Mouse (Mus musculus) cerebellum, postnatal 14 days (tissue): ENCODE data around the gene Rasgef1a.

Source experiments
- DNase-seq, 2 experiments: peaks; one replicate each; pipeline ENCODE4 v3.0.0; 2021; ENCODE audit warnings: mixed read lengths in 2 of 2

The Rasgef1a gene

DNA sequence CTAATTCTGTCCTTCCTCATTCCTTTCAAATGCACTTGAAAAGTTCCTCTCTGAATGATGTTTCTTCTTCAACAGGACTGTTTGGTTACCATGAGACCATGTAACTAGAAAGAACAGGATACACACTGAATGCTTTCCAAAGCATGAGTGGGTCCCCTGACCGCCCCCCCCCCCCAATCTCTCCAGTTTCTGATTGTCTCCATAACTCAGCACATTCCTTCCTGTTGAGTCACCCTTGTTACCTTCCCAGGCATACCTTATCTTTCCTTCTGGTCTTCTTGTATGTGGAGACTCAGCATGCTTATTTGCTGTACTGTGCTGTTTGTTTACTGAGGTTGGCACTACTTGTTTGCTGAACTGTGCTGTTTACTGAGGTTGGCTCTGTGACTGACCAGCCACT is 20.2 kb downstream of the Rasgef1a start:
- no peak for DNase-seq

DNA sequence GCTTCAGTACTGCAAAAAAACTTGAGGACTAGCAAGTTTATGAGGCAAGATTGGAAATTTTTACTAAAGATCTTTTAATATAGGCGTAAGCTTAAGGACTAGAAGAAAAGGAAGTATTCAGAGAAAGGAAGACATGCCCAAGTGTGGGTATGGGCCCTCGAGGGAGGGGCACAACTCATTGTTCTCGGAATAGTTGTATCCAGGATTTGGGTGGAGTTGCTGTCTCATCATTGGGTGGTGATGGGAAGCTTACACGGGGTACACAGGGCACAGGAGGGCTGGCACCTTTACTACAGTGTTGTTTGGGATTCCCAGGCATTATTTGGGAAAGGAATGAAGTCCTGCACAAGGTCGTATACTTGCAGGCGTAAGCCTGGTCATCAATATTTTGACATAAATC is 24.4 kb downstream of the Rasgef1a start:
- no peak for DNase-seq

- no peak for DNase-seq
Observed at GRCm38 (mm10) chr6:118036118-118036805, 25.0 kb downstream of the Rasgef1a start.

- no peak for DNase-seq
Observed at GRCm38 (mm10) chr6:118036866-118037265, 25.6 kb downstream of the Rasgef1a start.

DNA sequence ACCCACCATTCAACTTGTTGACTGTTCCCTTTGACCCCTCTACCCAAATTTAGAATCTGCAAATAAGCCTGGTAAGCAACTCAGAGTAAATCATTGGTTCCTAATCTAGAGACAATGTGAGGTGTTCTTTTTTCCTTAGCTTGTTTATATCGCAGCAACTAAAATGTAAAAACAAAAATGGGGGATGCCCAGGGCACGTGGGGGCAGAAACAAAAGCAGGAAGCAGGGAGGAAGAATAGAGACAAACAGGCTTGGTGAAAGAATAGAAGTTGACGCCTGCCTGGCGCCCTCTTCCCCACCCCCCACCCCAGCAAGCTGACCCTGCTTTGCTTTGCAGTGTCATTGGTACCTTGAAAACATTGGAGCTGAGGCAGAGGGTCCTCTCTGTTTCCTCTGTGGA is 33.9 kb downstream of the Rasgef1a start:
- DNase-seq = no peak

GRCm38 (mm10) chr6:118045892-118046291 is 34.7 kb downstream of the Rasgef1a start:
- DNase-seq = no peak

- DNase-seq = no peak
Observed at GRCm38 (mm10) chr6:118046511-118046910, 35.3 kb downstream of the Rasgef1a start.

DNA sequence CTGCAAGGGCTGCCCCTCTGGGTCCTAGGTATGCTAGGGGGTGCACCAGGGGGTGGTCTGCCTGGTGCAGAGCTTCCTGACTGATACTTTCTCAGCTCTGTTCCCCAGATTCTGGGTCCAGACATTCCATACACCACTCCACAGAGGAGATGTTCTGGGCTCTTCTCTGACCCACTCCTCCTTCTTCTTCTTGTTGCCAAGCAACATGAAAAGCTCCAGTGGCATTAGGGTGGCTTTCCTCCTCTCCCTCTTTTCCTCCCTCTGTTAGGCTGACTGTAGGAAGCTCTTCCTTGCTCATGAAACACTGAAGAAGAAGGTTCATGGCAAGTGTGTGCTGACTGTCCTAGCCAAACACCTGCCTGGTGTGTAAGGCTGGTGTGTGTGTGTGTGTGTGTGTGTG is 35.7 kb downstream of the Rasgef1a start:
- no peak for DNase-seq

- DNase-seq = peak; percentile 58 to 65
Observed at GRCm38 (mm10) chr6:118047811-118048505, 36.7 kb downstream of the Rasgef1a start.

- no peak for DNase-seq
Observed at GRCm38 (mm10) chr6:118049776-118050175, 38.5 kb downstream of the Rasgef1a start.

GRCm38 (mm10) chr6:118051474-118051873 is 40.2 kb downstream of the Rasgef1a start:
- no peak for DNase-seq

- DNase-seq = no peak
Observed at GRCm38 (mm10) chr6:118055209-118055608, 44.0 kb downstream of the Rasgef1a start.

DNA sequence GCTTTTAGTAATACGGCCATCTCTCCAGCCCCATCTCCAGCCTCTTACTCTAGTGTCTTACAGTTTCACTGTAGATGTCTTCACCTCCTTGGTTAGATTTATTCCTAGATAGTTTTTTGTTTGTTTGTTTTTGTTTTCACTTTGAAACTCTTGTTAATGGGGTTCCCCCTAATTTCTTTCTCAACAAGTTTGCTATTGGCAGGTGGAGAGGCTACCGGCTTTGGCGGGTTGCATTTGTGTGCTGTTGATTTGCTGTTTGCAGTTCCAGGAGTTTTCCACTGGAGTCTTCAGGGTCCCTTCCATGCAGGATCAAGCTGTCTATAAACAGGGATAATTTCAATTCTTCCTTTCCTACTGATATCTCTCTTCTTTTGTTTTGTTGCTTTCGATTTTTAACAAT is 50.0 kb downstream of the Rasgef1a start:
- DNase-seq = no peak

- peak in 1 of 2 experiments; percentile 47 for DNase-seq
Observed at GRCm38 (mm10) chr6:118063266-118063665, 52.0 kb downstream of the Rasgef1a start.

GRCm38 (mm10) chr6:118064968-118065530 is 53.8 kb downstream of the Rasgef1a start:
- DNase-seq = peak; percentile 86 to 92

GRCm38 (mm10) chr6:118065837-118066198 is 54.6 kb downstream of the Rasgef1a start:
- DNase-seq = no peak

DNA sequence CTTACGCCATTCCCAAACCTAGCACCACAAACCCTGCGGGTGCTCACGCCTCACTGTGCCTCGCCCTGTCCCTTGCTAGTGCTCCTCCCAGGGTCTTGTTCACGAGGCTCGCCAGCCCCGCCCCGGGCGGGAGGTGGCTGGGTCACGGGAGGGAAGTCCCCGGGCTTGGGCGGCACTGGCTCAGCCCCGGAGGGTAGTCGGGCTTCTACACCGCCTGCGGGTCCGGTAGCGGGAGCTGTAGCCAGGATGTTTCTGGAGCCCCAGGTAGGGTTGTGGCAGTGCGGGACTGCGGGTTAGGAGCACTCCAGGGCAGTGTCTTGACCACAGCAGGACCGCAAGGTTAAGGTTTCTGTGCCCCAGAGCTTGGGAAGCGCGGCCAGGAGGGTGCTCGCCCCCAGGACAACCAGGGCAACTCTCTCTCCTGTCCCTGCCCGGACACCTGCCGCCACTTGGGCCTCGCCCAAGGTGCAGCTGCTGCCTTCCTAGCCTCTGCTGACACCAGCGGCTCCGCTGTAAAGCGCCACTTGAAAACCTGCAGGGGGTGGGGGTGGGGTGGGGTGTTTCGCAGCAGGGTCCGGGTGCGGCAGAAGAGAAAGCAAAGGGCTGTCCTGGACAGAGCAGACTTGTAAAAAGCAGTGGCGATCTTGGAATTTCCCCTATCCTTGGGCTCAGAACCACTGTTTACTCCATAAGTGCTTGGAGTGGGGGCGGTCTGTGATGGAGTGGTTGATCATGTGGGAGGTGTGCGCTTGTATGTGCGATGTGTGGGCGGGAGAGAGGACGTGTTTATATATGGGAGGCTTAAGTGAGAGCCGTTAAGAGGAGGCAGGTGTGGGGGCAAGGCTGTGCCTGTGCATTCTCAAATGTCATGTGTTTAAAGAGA is 55.2 kb downstream of the Rasgef1a start:
- DNase-seq = peak; percentile 61 to 66

DNA sequence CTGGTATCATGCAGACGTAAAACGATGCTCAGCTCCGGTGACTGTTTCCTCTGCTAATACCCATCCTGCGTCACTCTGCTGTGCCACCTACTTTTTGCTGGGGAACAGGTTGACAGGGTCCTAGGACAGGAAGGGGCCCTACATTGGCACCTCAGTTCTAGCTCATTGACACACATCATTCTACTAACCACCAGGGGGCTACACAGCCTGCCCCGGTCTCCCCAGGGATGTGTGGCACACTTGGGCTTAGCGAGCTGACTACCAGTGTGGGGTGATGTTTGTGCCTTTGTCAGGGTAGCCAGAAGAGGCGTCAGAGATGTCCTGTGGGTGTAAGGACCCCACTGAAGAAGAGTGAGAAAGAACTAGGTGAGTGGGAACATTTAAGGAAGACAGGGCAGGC is 56.5 kb downstream of the Rasgef1a start:
- DNase-seq = no peak

DNA sequence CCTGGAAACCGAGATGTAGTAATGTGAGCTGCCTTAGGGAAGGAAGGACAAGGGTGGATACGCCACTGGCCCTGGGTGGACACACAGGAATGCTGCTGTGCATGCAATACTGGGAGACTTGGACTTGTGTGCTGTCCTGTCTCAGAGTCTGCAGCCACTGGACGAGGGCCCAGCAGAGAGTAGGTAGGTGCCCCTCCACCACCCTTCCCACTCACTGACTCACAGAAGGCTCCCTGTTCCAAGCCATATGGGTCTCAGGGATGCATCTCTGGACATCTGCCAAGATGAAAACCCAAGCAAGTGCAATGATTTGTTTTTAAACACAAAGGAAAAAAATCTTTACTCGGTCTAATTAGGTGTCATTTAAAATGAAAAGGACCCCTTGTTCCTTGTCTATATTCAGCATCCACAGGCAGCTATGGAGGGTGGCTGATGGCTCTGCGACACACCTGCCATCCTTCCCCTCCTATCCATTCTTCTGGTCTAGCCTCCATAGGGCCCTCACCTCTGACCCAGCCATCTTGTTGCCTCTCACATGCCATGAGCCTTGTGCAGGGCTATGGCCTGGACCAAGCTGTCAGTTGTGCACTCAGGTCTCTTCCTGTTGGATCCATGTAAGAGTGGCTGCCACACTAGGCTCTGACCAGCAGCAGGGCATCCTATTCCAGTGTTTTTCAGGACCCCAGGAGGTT is 59.2 kb downstream of the Rasgef1a start:
- DNase-seq = peak; percentile 58 to 71

GRCm38 (mm10) chr6:118071013-118071350 is 59.7 kb downstream of the Rasgef1a start:
- peak in 1 of 2 experiments; percentile 39 for DNase-seq

DNA sequence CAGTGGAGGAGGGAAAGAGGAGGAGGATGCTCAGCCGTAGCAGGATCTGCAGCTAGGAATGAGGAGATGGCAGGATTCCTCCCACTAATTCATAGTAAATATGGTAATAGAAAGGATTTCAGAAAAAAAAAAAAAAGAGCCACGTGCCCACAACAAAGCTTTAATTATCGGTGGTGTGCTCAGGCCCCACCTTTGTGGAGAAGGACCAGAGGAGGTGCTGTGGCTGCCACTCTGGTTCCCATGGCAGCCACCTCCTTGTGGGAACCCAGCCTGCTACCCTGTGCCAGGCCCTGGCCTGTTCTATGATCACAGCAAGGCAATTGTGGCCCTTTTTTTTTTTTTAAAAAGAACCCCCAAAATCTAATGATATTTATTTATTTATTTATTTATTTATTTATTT is 60.2 kb downstream of the Rasgef1a start:
- DNase-seq = peak; percentile 64

DNA sequence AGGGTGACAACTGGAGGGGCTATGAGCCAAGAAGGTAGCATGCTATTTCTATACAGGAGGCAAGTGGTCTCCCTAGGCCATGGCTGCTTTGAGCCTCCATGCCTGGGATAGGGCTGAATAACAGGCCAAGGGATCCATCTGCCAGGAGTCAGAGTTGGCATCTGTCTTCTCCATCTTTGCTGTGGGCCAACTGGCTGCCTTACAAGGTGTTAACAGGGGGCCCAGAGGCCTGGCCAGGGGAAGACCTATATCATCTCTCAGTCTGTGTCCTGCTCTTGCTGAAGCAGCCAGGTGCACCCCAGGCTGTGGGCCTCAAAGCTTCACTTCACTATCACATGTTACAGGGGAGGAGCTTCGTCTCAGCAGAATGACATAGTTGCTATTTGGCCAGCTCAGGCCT is 60.9 kb downstream of the Rasgef1a start:
- DNase-seq = peak; percentile 85 to 89

- DNase-seq = no peak
Observed at GRCm38 (mm10) chr6:118074151-118074550, 62.9 kb downstream of the Rasgef1a start.
